Mouse (Mus musculus): ENCODE results near the gene Pms2.

Pms2 gene

GRCm38 (mm10) chr5:143909417-143910400, at the start of gene Pms2, which contains the start of gene Aimp2:
Gene Pms2 (plus strand): TSS chr5:143909964.
Gene Aimp2 (minus strand): TSS chr5:143909847.
- DNase-seq (ENCODE audit: low spot score in 2 of 2) = peak; percentile 92 to 93

GRCm38 (mm10) chr5:143871547-143872169, 38.1 kb upstream of the Pms2 start:
- peak in 1 of 2 experiments; percentile 16 for DNase-seq (ENCODE audit: low spot score in 2 of 2)

DNA sequence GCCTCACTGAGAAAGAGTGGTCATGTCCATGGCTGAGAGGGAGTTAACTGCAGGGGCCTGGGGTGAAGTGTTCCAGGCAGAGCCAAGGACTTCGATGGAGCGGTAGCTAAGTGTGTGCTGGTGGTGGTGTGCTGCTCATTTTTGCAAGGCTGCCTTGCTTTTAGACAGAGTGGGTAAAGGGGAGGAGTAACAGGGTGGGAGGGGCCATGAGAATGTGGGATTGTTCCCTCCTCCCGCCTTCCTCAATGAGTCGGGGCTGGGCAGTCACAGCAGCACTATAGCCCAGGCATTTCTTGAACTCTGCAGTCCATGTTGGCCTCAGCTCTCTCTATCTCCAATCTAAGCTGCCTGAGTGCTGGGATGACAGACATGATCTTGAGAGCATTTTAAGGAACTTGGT, 35.2 kb upstream of the Pms2 start:
- no peak for DNase-seq (ENCODE audit: low spot score in 2 of 2)

- DNase-seq (ENCODE audit: low spot score in 2 of 2) = no peak
Observed at GRCm38 (mm10) chr5:143885274-143885673, 24.5 kb upstream of the Pms2 start.

GRCm38 (mm10) chr5:143890741-143891140, 19.0 kb upstream of the Pms2 start:
- no peak for DNase-seq (ENCODE audit: low spot score in 2 of 2)

GRCm38 (mm10) chr5:143892255-143892886, 17.4 kb upstream of the Pms2 start:
- DNase-seq (ENCODE audit: low spot score in 2 of 2) = no peak

DNA sequence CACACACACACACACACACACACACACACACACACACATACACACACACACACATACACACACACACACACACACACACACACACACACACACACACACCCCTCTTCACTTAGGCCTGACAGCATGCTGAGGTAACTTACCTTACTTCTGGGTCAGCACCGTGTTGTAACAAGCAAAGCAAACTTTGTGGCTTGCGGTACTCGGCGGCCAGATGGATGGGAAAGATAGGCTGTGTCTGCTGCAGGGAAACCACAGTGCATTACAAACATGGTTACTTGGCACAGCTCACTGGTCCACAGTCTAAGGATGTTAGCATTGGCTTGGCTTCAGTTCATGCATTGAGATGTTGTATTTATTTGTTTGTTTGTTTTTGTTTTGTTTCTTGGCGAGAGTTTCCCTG, 16.4 kb upstream of the Pms2 start:
- peak; percentile 10 to 31 for DNase-seq (ENCODE audit: low spot score in 2 of 2)

DNA sequence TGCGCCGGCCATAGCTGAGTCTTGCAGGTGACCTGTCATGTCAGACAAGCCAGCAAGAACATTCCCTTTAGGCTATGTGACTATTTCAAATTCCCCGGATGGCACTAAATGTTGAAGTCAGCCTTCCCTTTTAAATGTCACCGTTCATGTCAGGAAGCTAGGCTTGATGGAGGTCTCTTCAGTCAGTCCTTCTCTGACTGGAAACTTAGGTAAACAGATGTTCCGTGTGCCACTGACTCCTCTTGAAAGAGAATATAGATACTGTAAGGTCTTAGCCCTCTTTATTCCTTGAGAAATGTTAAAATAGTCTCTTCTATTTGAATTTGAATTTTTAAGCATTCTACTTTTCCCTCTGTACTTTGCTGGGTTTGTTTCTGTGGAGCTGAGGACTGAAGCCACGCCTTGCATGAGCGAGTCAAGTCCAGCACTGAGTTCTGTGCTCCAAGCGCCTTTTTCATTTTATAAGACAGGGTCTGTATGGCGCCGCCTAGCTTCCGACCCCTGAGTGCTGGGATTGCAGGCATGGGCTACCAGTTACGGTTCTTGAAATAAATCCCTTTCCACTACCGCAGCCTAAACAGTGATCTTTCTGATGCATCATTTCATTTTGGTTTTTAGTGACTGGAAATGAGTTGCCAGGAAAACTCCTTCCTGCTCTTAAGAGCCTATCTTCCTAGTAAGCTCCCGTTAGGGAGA, 12.0 kb upstream of the Pms2 start, which contains the start of gene Ankrd61:
Gene Ankrd61 (minus strand): TSS at position 51 of the 696 bp plus-strand sequence.
- no peak for DNase-seq (ENCODE audit: low spot score in 2 of 2)

DNA sequence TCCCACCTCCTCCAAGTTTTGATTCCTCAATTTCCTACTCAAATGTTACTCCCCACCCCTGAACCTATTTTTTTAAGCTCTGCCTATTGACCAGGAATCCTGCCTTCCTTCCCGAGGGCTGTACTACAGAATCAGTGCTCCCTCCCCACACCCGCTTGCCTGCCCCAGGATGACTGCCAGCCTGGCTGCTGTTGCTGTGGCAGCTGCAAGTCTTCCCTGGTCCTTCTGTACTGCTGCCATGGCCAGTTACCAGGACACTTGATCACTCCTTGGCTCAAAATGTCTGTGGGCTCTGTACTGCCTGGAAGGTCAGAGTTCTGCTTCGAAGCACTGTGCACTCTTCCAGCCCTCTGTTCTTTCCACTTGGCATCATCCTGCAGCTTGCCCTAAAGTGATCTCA, 7.7 kb upstream of the Pms2 start:
- DNase-seq (ENCODE audit: low spot score in 2 of 2) = no peak

DNA sequence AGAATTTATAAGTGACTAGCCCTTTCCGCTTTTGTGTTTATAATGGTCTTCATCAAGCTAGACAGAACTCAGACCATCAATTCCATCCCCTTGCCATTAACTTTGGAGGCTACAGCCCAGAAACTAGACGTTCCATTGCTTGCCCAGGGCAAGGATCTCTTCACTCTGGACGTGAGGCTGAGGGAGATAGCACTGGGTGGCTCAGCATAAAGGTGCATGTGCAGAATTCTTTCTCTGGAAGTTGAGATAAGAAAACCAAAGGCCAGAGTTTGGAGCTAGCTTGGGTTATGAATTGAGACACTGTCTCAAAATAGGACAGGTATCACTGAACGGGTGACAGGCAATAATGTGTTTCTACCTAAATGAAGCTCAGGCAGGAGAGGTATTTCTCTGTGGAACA, 6.0 kb upstream of the Pms2 start:
- DNase-seq (ENCODE audit: low spot score in 2 of 2) = no peak

GRCm38 (mm10) chr5:143906429-143906828, 3.3 kb upstream of the Pms2 start:
- DNase-seq (ENCODE audit: low spot score in 2 of 2) = no peak

GRCm38 (mm10) chr5:143908926-143909325, 838 bp upstream of the Pms2 start:
- DNase-seq (ENCODE audit: low spot score in 2 of 2) = no peak

GRCm38 (mm10) chr5:143916221-143916620, 6.5 kb downstream of the Pms2 start:
- DNase-seq (ENCODE audit: low spot score in 2 of 2) = no peak

- peak; percentile 38 to 58 for DNase-seq (ENCODE audit: low spot score in 2 of 2)
Observed at GRCm38 (mm10) chr5:143917418-143917817, 7.7 kb downstream of the Pms2 start.

DNA sequence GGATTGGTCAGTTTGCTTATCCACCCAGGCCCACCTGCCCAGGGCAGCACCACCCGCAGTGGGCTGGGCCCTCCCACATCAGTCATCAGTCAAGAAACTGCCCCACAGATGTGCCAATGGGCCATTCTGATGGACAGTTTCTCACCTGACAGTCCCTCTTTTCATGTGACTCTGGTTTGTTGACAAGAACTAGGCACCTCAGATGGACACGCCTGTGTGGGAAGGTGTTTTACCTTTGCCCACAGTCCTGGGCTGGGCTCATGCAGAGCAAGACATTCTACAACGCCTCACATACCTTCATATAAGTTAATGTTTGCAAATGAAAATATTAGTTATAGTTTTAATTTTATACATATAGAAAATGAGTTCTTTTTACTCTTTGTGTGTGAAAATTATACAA, 8.4 kb downstream of the Pms2 start:
- DNase-seq (ENCODE audit: low spot score in 2 of 2) = no peak

GRCm38 (mm10) chr5:143924781-143925452, 15.2 kb downstream of the Pms2 start:
- DNase-seq (ENCODE audit: low spot score in 2 of 2) = no peak

- no peak for DNase-seq (ENCODE audit: low spot score in 2 of 2)
Observed at GRCm38 (mm10) chr5:143927875-143928274, 18.1 kb downstream of the Pms2 start, which contains the start of gene Gm42421. Gene Gm42421 (plus strand): TSS chr5:143928175.

GRCm38 (mm10) chr5:143929291-143929690, 19.5 kb downstream of the Pms2 start:
- DNase-seq (ENCODE audit: low spot score in 2 of 2) = no peak

DNA sequence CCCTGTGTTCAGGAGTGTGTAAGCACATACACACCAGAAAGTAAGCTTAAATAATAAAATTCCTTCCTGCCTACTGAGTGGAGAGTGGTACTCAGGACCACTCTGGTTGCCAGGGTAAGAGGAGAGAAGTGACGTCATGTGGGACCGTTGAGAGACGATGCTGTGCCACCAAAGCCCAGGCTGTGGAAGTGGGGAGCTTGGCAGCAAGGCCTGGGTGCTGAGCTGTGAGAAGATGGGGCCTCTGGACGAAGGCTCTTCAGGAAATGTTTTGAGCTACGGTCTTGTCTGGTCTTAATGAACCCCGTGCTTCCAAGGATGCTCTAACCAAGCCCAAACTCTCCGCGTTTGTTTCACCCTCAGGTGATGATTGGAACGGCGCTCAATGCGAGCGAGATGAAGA, 20.9 kb downstream of the Pms2 start:
- no peak for DNase-seq (ENCODE audit: low spot score in 2 of 2)

GRCm38 (mm10) chr5:143931863-143932580, 22.3 kb downstream of the Pms2 start:
- DNase-seq (ENCODE audit: low spot score in 2 of 2) = no peak

Measured in natural killer cell, adult 2 months (primary cell).